Mouse (Mus musculus) cerebellum, postnatal 14 days (tissue): ENCODE data around the gene Pan2.
"Not testable (repeated sequence)": the region's sequence is repeated elsewhere in the genome, so short reads cannot be mapped to it uniquely, and the experiment has no call there.

ENCODE experiments used
- DNase-seq, 2 experiments: peaks; one replicate each; pipeline ENCODE4 v3.0.0; 2021; ENCODE audit warnings: mixed read lengths in 2 of 2

The Pan2 gene

DNA sequence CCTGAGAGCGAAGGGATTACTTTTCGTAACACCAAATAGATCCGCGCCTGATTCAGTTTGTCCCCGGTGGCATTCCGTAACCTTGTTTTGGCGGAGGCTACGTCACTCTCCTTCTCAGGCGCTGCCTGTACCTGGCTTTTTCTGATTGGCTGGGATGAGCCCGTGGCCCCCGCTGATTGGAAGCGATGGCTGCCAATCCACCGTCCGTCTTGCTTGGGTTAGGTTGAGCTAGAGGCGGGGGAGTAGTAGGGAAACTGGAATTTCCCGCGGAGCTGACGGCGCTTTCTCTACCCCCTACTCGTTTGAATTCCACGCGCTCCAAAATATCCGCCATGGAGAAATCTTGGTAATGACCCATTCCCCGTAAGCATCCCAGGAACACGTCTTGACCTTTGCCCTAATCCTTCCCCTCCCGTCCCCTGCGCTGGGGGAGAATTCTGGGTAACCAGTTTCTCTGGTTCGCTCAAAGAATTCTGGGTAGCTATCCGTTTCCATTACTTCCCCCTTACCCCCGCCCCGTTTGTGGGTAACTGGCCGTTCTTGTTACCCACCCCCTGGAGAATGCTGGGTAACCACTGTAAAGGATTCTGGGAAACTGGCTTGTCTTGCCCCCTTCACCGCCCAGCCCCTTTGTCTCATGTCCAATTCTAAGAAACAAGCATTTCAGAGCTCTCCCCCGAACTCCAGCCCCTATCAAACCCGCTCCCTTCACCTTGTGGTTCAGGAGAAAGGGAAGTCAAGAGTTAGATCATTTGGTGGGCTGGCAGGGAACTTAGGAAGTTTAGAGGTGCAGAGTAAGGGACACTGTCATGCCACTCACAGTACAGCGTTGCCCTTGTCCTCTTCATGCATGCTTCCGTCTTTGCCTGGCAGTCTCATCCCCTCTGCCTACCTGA is at the start of gene Pan2:
TSS of gene Pan2 (plus strand) at position 210 of the 896 bp plus-strand sequence.
- DNase-seq, result peak; percentile 100

DNA sequence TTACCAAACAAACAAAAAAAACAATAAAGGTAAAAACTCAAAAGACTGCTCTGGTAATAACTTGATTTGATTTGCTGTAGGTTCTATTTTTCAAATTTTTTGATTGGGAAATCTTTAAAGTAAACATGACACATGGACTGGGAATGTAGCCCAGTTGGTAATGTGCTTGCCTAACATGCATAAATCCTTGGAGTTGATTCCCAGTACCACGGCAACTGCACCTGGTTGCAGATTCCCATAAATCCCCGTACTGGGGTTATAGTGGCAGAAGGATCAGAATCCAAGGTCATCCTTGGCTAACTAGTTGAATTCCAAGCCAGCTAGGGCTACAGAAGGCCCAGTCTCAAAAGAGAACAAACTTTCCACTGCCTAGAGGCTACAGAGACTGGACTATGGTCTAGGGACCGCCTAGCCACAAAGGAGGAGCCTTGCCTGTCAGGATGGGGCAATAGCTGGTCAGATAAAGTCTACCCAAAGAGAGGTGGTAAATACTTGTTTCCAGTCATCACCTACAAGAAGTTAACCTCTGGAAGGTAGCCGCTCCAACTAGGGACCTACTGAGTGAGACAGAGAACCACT is 49.4 kb upstream of the Pan2 start, which contains the start of gene Apon:
TSS of gene Apon (plus strand) at position 420 of the 579 bp plus-strand sequence.
- no peak for DNase-seq

DNA sequence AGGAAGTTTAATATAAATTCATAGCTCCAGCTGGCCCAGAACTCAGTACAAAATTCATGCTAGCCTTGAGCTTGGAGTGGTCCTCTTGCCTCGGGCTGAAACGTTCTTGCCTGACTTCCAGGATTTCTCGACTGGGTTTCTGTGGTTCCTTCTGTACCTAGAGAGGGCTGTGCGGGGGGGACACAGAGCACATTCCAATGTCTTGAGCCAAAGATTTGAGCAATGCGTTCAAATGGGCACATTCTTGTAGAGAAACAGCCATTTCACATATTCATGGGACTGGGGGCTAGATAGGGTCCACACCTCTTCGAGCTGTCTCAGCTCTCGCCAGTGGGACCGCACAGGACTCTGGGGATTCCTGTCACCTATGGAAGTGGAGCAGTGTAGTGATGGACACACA is 47.2 kb upstream of the Pan2 start:
- no peak for DNase-seq

DNA sequence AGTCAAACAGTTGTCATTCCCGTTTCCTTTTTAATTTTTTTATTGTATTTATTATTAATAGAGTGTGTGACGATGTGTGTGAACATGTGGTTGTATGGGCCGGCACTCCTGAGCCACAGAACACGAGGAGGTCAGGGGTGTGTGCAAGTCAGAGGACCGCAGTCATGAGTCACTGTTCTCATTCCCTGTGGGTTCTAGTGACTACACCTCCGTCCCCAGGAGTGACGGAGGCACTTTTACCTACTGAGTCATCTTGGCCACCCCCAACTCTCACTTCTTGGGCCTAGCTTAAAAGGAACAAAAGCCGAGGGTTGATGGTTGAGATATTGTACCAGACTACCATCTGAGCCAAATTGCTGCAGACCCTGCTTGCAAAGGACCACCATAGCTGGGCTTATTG is 46.8 kb upstream of the Pan2 start:
- DNase-seq, result no peak

DNA sequence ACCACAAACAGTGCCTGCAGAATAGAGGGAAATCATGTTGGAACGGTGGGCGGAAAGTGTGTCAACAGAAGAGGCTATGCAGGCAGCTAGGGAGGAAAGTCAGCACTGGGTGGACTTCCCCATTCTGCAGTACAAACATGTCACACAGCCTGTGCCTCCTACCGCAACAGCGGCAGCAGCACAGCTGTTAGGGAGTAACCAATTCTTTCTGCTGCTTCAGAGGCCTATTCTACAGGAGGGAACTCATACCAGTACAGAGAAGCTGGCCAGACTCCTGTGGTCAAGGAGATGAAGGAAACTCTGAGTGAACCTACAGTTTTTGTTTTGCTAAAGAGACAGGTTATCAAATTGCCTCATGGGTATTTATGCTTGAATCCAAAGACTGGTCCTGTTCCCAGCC is 44.2 kb upstream of the Pan2 start:
- DNase-seq, result no peak

DNA sequence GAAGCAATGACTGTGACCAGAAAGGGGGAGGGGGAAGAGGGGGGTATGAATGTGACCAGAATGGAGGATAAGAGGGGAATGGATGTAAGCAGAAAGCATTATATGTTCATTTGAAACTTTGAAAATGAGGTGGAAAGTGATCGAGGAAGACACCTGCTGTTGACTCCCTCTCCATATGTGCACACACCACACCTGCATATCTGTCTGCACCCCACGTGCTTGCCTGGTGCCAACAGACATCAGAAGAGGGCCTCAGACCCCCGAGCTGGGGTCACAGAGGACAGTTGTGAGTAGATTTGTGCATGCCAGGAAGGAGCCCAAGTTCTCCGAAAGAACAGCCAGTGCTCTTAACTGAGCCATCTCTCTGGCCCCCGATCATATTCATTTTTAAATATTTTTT is 43.2 kb upstream of the Pan2 start:
- DNase-seq, result no peak

DNA sequence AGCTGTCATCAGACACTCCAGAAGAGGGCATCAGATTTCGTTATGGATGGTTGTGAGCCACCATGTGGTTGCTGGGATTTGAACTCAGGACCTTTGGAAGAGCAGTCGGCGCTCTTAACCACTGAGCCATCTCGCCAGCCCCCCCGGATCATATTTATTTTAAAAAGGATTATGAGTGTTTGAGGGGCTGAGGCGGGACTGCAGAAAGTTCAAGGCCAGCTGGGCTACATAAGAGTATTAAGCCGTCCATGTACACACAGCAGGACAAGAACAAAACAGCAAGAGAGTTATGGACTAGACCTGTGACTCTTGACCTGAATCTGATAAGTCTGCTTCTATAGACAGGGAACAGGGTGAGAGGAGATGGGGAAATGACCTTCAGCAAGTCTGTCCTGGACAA is 42.8 kb upstream of the Pan2 start:
- not testable (repeated sequence) for DNase-seq

DNA sequence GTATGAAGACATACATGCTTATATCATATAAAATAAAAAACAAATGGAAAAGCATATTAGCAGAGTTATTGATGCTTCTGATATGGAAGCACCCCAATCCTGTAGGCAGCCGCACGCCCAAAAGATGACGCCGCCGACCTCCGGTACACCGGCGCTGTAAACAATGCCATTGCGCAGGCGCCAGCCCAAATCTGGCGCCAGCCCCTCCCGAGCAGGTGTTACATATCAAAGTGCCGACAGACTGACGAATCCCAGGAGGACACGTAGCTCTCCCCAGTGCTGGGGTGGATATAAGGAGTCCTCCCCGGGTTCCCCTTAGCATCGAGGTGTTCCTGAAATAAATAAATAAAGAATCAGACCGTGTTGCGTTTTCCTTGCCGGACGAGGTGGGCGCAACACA is 40.8 kb upstream of the Pan2 start:
- DNase-seq, result no peak

DNA sequence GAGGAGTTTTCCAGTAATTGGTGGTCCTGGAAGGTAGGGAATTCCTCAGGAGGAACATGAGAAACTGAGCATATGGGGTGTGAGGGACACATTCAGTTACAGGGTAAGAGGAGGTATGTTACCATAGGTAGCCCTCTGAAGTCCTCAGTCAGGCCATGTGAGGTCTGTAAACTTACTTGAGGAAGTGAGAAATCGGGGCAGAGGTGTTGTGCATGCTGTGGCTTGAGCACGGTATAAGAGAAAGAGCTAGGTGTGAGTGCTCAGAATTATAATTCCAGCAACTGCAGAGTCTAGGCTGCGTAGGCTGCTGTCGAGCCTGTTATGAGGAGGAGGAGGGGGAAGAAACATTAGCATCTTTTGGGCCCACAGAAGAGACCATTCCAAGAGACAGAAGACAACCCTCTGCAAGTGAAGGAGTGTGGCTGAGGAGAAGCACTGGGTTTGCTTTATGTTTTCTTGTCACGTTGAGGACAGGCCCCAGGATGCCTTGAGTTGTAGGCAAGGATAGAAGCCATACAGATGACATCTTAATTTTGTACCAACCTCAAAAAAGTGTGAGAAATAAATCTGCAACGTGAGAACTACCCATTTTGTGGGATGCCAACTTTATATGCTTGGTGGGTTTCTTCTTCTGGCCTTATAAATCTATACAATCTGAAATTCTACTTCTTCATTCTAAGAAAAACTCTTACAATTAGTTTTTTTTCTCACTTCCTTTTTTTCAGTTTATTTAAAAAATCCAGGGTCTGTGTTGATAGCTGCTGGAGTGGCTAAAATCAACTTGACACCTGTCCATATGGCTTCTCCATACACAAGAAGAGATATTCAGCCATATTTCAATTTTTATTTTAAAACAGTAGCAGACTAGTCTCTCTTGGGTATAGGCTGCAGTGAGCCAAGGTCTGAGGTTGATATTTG is 39.5 kb upstream of the Pan2 start:
- no peak for DNase-seq

DNA sequence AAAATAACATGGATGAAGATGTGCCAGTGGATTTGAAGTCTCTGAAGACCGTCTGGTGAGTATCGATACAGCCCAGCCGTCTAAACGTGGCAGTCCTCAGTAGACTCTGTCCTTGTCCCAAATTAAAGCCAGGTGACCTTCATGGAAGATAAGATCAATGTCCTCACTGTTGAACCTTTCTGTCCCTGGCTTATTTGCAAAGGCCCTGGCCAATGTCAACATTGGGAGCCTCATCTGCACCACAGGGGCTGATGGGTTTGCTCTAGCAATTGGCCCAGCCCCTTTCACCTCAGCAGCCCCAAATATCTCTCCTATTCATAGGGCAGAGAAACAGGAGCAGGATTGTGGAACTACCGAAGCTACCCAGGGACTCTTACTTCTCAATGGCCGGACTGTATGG is 34.8 kb upstream of the Pan2 start, which contains the start of gene Apof:
TSS of gene Apof (plus strand) at position 301 of the 400 bp plus-strand sequence.
- DNase-seq, result no peak

DNA sequence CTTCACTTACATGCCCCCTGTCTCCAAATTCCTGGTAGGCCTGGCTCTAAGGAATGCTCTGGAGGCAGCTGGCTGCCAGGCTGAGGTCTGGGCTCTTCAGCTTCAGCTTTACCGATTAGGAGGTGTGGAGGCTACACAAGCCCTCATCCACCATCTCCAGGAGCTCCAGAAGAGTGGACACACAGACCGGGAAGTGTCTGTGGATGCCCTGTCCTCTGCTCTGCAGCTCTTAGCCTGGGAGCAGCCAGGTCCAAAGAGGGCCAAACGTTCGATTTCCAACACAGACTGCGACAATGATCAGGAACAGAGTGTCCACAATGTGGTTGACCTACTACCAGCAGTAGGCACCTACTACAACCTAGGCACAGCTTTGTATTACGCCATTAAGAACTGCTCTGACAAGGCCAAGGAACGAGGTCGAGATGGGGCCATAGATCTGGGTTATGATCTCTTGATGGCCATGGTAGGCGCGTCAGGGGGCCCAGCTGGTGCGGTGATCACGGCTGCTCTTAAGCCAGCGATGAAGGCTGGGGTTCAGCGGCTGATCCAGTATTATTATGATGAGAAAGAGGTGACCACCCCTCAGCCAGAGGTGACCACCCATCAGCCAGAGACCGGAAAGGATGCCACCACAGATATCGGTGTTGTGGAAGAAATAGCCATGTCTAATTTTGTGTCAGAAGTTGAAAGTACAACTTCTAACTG is 33.8 kb upstream of the Pan2 start:
- DNase-seq, result no peak

DNA sequence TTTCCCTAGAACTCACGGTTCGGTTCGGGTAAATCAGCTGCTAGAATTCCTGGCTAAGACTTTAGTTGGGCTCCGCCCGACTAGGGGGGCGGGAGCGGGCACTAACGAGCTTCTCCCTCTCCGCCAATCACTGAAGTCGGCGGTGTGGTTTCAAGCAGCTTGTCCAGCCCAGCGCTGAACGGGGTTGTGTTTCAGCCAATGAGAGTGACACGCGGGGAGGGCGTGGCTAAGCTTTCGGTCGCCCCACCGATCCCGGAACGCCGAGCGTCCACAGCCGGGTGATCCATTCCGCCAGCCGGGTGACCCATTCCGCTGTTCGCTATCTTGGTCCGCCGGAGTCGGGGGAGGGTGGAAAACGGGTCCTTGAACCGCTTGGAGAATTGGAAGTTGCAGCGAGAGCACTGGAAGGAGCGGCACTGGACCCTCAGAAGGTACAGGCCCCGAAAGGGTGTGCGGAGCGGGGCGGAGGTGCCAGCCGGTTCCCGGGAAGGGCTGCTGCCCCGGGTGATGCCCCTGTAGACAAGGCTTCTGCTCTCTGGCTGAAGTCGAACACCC is 32.8 kb upstream of the Pan2 start, which contains the start of gene Stat2:
TSS of gene Stat2 (plus strand) at position 273 of the 555 bp plus-strand sequence.
- DNase-seq, result peak; percentile 97

DNA sequence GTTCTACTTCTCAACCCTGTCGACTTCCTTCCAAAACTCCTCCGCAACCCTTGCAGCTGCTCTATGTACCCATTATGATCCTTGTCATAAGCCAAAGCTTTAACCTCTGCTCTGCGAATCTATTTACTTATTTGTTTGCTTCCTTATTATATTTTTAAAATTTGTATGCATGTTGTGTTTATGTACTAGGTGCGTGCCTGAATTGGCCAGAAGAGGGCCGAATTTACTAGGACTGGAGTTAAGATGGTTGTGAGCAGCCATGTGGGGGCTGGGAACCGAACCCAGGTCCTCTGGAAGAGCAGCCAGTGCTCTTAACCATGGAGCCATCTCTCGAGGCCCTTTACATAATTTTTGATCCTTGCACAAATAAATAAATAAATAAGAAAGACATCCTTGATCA is 32.3 kb upstream of the Pan2 start:
- peak in 1 of 2 experiments; percentile 46 for DNase-seq

DNA sequence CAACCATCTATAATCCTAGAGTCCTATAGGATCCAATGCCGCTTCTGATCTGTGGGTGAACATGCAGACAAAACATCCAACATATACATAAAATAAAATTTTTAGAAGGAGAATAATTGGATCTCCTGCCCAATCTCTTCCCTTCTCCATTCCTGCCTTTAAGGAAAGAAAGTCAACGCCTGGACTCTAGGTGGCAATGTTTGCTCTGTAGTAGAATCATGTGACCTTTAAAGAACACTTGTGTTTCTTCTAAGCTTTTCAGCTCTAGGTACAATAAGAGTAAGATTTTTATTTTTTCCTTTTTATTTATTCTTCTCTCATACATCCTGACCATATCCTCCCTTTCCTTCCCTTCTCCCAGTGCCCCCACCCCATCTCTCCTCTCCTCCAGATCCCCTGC is 31.3 kb upstream of the Pan2 start:
- no peak for DNase-seq

DNA sequence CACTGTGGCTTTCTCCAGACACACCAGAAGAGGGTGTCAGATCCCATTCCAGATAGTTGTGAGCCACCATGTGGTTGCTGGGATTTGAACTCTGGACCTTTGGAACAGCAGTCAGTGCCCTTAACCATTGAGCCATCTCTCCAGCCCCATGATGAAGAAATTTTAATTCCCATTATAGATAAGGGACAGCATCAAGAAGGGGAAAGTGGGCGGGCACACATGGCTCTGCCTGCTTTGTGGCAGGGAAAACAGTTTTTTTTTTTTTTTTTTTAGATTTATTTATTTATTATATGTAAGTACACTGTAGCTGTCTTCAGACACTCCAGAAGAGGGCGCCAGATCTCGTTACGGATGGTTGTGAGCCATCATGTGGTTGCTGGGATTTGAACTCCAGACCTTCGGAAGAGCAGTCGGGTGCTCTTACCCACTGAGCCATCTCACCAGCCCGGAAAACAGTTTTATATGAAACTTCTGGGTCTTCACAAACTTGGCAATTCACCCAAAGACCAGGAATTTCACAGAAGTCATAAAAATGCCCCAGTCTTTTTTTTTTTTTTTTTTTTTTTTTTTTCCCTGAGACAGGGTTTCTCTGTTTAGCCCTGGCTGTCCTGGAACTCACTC is 30.2 kb upstream of the Pan2 start:
- not testable (repeated sequence) for DNase-seq

DNA sequence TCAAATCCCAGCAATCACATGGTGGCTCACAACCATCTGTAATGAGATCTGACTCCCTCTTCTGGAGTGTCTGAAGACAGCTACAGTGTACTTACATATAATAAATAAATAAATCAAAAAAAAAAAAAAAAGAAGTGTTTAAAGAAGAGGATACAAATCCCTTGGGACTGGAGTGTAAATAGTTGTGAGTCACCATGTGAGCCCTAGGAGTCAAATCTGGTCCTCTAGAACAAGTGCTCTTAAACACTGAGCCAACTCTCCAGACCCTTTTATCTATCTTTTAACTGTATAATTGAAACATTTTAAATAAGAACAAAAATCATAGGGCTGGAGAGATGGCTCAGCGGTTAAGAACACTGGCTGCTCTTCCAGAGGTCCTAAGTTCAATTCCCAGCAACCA is 27.8 kb upstream of the Pan2 start:
- not testable (repeated sequence) for DNase-seq

DNA sequence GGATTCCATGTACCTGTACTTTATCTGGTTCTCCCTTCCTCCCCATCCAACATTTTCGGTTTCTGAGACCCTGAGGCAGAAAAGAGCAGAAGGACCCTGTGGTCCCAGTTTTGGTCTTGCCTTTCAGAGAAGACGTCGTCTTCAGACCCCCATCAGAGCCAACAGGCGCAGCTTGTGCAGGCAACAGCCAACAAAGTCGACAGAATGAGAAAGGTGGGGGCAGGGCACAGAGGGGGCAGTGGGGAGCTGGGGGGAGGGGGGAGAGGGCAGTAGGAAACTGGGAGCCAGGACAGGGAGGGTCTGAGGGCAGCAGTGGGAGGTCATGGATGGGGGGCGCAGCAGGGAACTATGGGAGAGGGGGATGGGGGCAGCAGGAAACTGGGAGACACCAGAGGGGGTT is 25.0 kb upstream of the Pan2 start:
- peak in 1 of 2 experiments; percentile 52 for DNase-seq

DNA sequence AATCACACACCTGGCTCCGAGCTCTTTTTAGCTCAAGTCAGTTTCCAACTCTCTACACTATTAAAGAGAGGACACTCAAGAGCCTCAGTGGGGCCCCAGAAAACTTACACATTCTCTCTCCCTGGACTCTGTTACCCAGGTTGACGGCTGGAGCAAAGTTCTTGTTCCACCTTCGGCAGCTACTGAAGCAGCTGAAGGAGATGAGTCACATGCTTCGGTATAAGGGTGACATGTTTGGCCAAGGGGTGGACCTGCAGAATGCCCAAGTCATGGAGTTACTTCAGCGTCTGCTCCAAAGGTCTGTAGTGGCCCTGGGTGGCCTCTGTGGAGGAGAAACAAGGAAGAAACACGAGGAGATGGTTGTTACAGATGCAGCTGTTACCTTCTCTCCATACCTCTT is 22.2 kb upstream of the Pan2 start:
- no peak for DNase-seq

DNA sequence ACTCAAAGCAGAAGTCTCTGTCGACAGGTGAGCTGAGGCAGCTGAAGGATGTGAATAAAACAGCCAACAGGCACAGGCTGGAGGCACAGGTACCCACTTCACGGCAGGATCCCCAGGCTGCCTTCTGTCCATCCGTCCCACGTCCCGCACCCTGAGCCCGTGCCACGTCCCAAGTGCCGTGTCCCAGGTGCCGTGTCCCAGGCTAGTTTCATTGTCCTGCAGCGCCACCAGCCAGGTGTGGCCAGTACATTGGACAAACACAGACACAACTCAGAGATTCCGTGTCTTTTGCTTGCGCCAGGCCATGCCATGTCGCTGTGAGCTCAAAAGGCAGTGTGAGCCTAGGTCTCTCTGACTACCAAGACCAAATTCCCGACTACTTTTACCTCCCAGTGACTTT is 21.5 kb upstream of the Pan2 start:
- no peak for DNase-seq

DNA sequence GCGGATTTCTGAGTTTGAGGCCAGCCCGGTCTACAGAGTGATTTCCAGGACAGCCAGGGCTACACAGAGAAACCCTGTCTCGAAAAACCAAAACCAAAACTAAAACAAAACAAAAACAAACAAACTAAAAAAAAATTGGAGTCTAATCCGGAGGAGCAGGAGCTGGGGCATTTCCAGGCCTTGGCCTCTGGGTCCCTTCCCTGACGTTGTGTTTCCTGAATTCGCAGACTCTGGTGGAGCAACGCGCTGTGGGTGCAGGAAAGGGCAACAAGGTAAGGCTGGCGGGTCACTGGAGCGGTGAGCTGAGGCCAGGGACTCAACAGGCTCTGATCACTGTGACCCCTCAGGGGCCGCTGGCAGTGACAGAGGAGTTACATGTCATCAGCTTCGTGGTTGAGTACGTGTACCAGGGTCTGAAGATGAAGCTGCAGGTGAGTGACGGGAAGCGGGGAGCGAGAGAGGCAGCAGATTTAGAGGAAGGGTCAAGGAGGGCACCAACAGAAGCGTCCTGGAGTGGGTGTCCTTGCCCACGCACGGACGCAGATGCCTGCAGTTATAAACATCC is 20.2 kb upstream of the Pan2 start:
- DNase-seq, result peak in 1 of 2 experiments; percentile 59
